Mouse (Mus musculus) stomach, postnatal 0 days (tissue): ENCODE measurements around the gene Gm9918. TPM values are rescaled to one million over a fixed set of nuclear protein-coding genes. Genes with fewer than 3 reads are reported as not detected.

Experiments used
- ATAC-seq: fragments of 200-750 bp; cut with Nextera tagmentation; 2 replicates; pipeline ENCODE4 v1.8.0; 2017; ENCODE audit not compliant: low FRiP score, low TSS enrichment
- DNase-seq: peaks from one replicate; pipeline ENCODE4 v3.0.0-alpha.2; 2016; ENCODE audit warnings: low spot score
- H3K27ac ChIP-seq: fragments of 300-500 bp; sonication (generic); replicated peaks from 2 replicates; pipeline ENCODE4 v1.5.1; 2014; ENCODE audit warnings: mild to moderate bottlenecking, control low read depth
- H3K27me3 ChIP-seq: fragments of 300-500 bp; sonication (generic); 2 replicates; pipeline ENCODE4 v1.6.1; 2014; ENCODE audit warnings: low read length; ENCODE audit not compliant: control insufficient read depth, insufficient read depth
- H3K36me3 ChIP-seq: fragments of 300-500 bp; sonication (generic); 2 replicates; pipeline ENCODE4 v1.6.1; 2014; ENCODE audit warnings: low read length, mixed read lengths; ENCODE audit not compliant: control insufficient read depth, insufficient read depth
- H3K4me1 ChIP-seq: fragments of 300-500 bp; sonication (generic); replicated peaks from 2 replicates; pipeline ENCODE4 v1.6.1; 2014; ENCODE audit warnings: antibody characterized with exemption; ENCODE audit not compliant: control insufficient read depth, insufficient read depth
- H3K4me2 ChIP-seq: fragments of 300-500 bp; sonication (generic); replicated peaks from 2 replicates; pipeline ENCODE4 v1.6.1; 2014; ENCODE audit warnings: low read depth, mild to moderate bottlenecking, control low read depth, moderate library complexity
- H3K4me3 ChIP-seq: fragments of 300-500 bp; sonication (generic); 2 replicates; pipeline ENCODE4 v1.5.1; 2014; ENCODE audit warnings: low read depth, low read length, control low read depth
- H3K9ac ChIP-seq: fragments of 300-500 bp; sonication (generic); 2 replicates; pipeline ENCODE4 v1.6.1; 2014; ENCODE audit warnings: mild to moderate bottlenecking, low read length, control low read depth, mixed read lengths
- H3K9me3 ChIP-seq: fragments of 300-500 bp; sonication (generic); 2 replicates; pipeline ENCODE4 v1.6.1; 2016; ENCODE audit warnings: low read length; ENCODE audit not compliant: control insufficient read depth
- CTCF ChIP-seq: IDR thresholded peaks from 2 replicates; pipeline ENCODE4 v1.5.1; 2016; ENCODE audit warnings: antibody characterized with exemption, low read depth, mild to moderate bottlenecking, moderate library complexity
- EP300 ChIP-seq: optimal IDR thresholded peaks from 2 replicates; pipeline ENCODE3; 2016; ENCODE audit warnings: antibody characterized with exemption
- WGBS: fragments of 180-500 bp; shearing (Covaris S2); extraction: QIAGEN DNeasy Blood & Tissue Kit; methylation state at CpG from one replicate; pipeline ENCODE4 v1.1.7; 2014; 5-methylcytosine and 5-hydroxymethylcytosine counted together
- polyA plus RNA-seq: library from polyadenylated mRNA; unstranded; fragments of >200 nt; fragmentation: Nextera tagmentation; extraction: Ambion mirVana; gene quantifications from 2 replicates; pipeline ENCODE4 v1.2.1, GENCODE M21; 2015

The Gm9918 gene
- polyA plus RNA-seq, 1 experiment from 2014 or later = 0.10 TPM

GRCm38 (mm10) chr15:102247252-102248130, 22.9 kb upstream of the Gm9918 start:
- ATAC-seq = peak; percentile 65
- peak; percentile 87 for DNase-seq
- no peaks in the 10 kb centered on the region for H3K9me3 ChIP-seq
- WGBS = under 1% methylated on average over 44 of the region's 65 CpGs
- H3K4me3 ChIP-seq = peak overlapping the region; percentile 66
- TF ChIP-seq EP300 (no peak), CTCF (peak; percentile 34)
- H3K27ac ChIP-seq = peak overlapping the region; percentile 99
- peaks cover 7% of the 10 kb centered on the region; the same call in 1 of the 2 replicates for H3K36me3 ChIP-seq
- peak overlapping the region; percentile 93 for H3K4me2 ChIP-seq
- H3K9ac ChIP-seq = peak overlapping the region; percentile 72
- H3K4me1 ChIP-seq = peaks cover 21% of the 10 kb centered on the region
- H3K27me3 ChIP-seq = no peaks in the 10 kb centered on the region

- peaks cover 16% of the 10 kb centered on the region for H3K4me1 ChIP-seq
- peak overlapping the region; percentile 93 for H3K4me2 ChIP-seq
- ATAC-seq = no peak
- H3K9ac ChIP-seq = peak overlapping the region; percentile 72
- no peak for DNase-seq
- no peak for TF ChIP-seq EP300
- no peak for TF ChIP-seq CTCF
- 14% methylated on average over 8 of the region's 8 CpGs for WGBS
- H3K4me3 ChIP-seq = peak overlapping the region; percentile 66
- H3K9me3 ChIP-seq = no peaks in the 10 kb centered on the region
- peaks cover 7% of the 10 kb centered on the region; the same call in 1 of the 2 replicates for H3K36me3 ChIP-seq
- peak overlapping the region; percentile 99 for H3K27ac ChIP-seq
- H3K27me3 ChIP-seq = no peaks in the 10 kb centered on the region
Measured at GRCm38 (mm10) chr15:102248131-102248811, 22.1 kb upstream of the Gm9918 start.

- no peak for TF ChIP-seq EP300
- TF ChIP-seq CTCF = 0 out of 2 replicates have a peak, but pooled peaks have one; percentile 13
- Histone ChIP-seq H3K9ac (no peak overlapping the region), H3K4me2 (peak overlapping the region; percentile 49; the same call in 1 of the 2 replicates), H3K27ac (peak overlapping the region; percentile 99), H3K9me3 (no peaks in the 10 kb centered on the region), H3K36me3 (peaks cover 7% of the 10 kb centered on the region; the same call in 1 of the 2 replicates), H3K27me3 (no peaks in the 10 kb centered on the region), H3K4me1 (peaks cover 12% of the 10 kb centered on the region), H3K4me3 (no peak overlapping the region)
- WGBS = 4% methylated on average over 3 of the region's 3 CpGs
- DNase-seq (no peak), ATAC-seq (no peak)
Measured at GRCm38 (mm10) chr15:102248812-102249191, 21.6 kb upstream of the Gm9918 start.

- H3K27ac ChIP-seq = peak overlapping the region; percentile 99
- TF ChIP-seq EP300 (no peak), CTCF (no peak)
- no peaks in the 10 kb centered on the region for H3K27me3 ChIP-seq
- 2% methylated on average over 13 of the region's 13 CpGs for WGBS
- DNase-seq = peak; percentile 56
- peak overlapping the region; percentile 23 for H3K4me3 ChIP-seq
- peak overlapping the region; percentile 48 for H3K9ac ChIP-seq
- no peak for ATAC-seq
- no peaks in the 10 kb centered on the region for H3K9me3 ChIP-seq
- peaks cover 12% of the 10 kb centered on the region for H3K4me1 ChIP-seq
- peaks cover 7% of the 10 kb centered on the region; the same call in 1 of the 2 replicates for H3K36me3 ChIP-seq
- H3K4me2 ChIP-seq = peak overlapping the region; percentile 49
Measured at GRCm38 (mm10) chr15:102249251-102249691, 21.1 kb upstream of the Gm9918 start.

GRCm38 (mm10) chr15:102249967-102250366, 20.4 kb upstream of the Gm9918 start:
- H3K4me3 ChIP-seq = no peak overlapping the region
- TF ChIP-seq EP300 = no peak
- TF ChIP-seq CTCF = no peak
- H3K9ac ChIP-seq = peak overlapping the region; percentile 48
- 34% methylated on average over 9 of the region's 9 CpGs for WGBS
- ATAC-seq (no peak), DNase-seq (no peak)
- H3K36me3 ChIP-seq = peaks cover 7% of the 10 kb centered on the region; the same call in 1 of the 2 replicates
- H3K27me3 ChIP-seq = no peaks in the 10 kb centered on the region
- H3K4me2 ChIP-seq = peak overlapping the region; percentile 49
- H3K27ac ChIP-seq = peak overlapping the region; percentile 99
- H3K4me1 ChIP-seq = peaks cover 12% of the 10 kb centered on the region
- no peaks in the 10 kb centered on the region for H3K9me3 ChIP-seq
